ENCODE assay signal across 17 mouse cellular contexts in genomic region chr7:73357626-73358025, GRCm38 (mm10).
DNase-seq lines count a peak whose midpoint lies in the region; ATAC-seq lines count a peak whose summit lies in the region.
"Had no signal": no experiment of that assay in that cellular context is flagged by ENCODE, and none has a peak within 500 bp of the region (broad histone marks: within the 10 kb centered on the region; RNA-seq: fewer than 3 reads in every experiment).

No protein-coding gene starts in this region.

- DNase-seq in cerebellum, adult 9-11 months = no peak
- DNase-seq in cerebellum, postnatal 14 days = peak; percentile 71 to 73
- no peak for DNase-seq in cerebellum, postnatal 4 days (ENCODE audit: low spot score in 2 of 2)
- peak; percentile 41 to 49 for DNase-seq in cerebellum, postnatal 36 days
- DNase-seq in cerebellum, adult 9-10 months = no peak
- DNase-seq: adrenal gland, adult 8-10 months; adrenal gland, postnatal 14 days; adrenal gland, postnatal 36 days; B cell, adult 2 months; cerebellum, adult 11-12 months; forebrain, postnatal 0 days had no signal

- ATAC-seq in cerebellum, adult (ENCODE audit: insufficient number of reproducible peaks, low FRiP score, low TSS enrichment) = 0 out of 2 replicates have a peak, but pooled peaks have one; percentile 40
- ATAC-seq: activated CD4-positive, CD25-positive, alpha-beta regulatory T cell, adult 4 months; CD4-positive, CD25-positive, alpha-beta regulatory T cell, adult 4 months; forebrain, embryonic 13.5 days; forebrain, embryonic 15.5 days; forebrain, postnatal 0 days; Patski had no signal

Comparison
In these comparisons a context has a peak if more than half of its experiments do, and no peak if none do; other contexts are left out.
1. DNase-seq: peak in cerebellum, postnatal 14 days (2 of 2) and cerebellum, postnatal 36 days (2 of 2); none in cerebellum, adult 9-11 months (single experiment), cerebellum, postnatal 4 days (0 of 2) and cerebellum, adult 9-10 months (single experiment).